Mouse (Mus musculus) cerebellum, adult 2 months (tissue): ENCODE results near the gene Runx3. TPM values are rescaled to one million over a fixed set of nuclear protein-coding genes. Genes with fewer than 3 reads are reported as not detected.

Experiments
- DNase-seq, 2 experiments: peaks; one replicate each; pipeline ENCODE4 v3.0.0; 2021
- H3K27ac ChIP-seq: fragments of 200-500 bp; 2 replicates; pipeline ENCODE4 v1.5.1; 2012; ENCODE audit warnings: low read length, control low read depth, inconsistent platforms; ENCODE audit not compliant: insufficient read depth
- H3K27me3 ChIP-seq: fragments of 200-500 bp; 2 replicates; pipeline ENCODE4 v1.6.1; 2012; ENCODE audit warnings: inconsistent platforms, mild to moderate bottlenecking, low read length, moderate library complexity; ENCODE audit not compliant: control insufficient read depth, insufficient read depth
- H3K4me1 ChIP-seq: fragments of 200-500 bp; 2 replicates; pipeline ENCODE4 v1.6.1; 2011; ENCODE audit warnings: low read length; ENCODE audit not compliant: control insufficient read depth, insufficient read depth
- H3K4me3 ChIP-seq: fragments of 200-500 bp; replicated peaks from 2 replicates; pipeline ENCODE3; 2011; ENCODE audit warnings: mild to moderate bottlenecking, low read depth, low read length, control low read depth; ENCODE audit not compliant: insufficient read depth
- CTCF ChIP-seq: fragments of 200-500 bp; IDR thresholded peaks from 2 replicates; pipeline ENCODE4 v1.5.1; 2011; ENCODE audit warnings: low read depth, mild to moderate bottlenecking, control low read depth, low read length, moderate library complexity, borderline replicate concordance; ENCODE audit not compliant: insufficient read depth
- POLR2A ChIP-seq: fragments of 200-500 bp; IDR thresholded peaks from 2 replicates; pipeline ENCODE4 v1.6.1; 2011; ENCODE audit warnings: low read length, control low read depth, borderline replicate concordance; ENCODE audit not compliant: insufficient read depth
- WGBS: fragments of 180-500 bp; shearing (Covaris S2); methylation state at CpG from one replicate; pipeline ENCODE4 v1.1.7; 2018; 5-methylcytosine and 5-hydroxymethylcytosine counted together
- polyA plus RNA-seq: library from polyadenylated mRNA; depleted of rRNA; stranded (reverse); fragments of >200 nt; gene quantifications from 2 replicates; pipeline ENCODE4 v1.2.3, GENCODE M21; 2012; rRNA removed

Gene Runx3
- polyA plus RNA-seq = 0.05 TPM in 1 of 2 replicates, not detected in the other

DNA sequence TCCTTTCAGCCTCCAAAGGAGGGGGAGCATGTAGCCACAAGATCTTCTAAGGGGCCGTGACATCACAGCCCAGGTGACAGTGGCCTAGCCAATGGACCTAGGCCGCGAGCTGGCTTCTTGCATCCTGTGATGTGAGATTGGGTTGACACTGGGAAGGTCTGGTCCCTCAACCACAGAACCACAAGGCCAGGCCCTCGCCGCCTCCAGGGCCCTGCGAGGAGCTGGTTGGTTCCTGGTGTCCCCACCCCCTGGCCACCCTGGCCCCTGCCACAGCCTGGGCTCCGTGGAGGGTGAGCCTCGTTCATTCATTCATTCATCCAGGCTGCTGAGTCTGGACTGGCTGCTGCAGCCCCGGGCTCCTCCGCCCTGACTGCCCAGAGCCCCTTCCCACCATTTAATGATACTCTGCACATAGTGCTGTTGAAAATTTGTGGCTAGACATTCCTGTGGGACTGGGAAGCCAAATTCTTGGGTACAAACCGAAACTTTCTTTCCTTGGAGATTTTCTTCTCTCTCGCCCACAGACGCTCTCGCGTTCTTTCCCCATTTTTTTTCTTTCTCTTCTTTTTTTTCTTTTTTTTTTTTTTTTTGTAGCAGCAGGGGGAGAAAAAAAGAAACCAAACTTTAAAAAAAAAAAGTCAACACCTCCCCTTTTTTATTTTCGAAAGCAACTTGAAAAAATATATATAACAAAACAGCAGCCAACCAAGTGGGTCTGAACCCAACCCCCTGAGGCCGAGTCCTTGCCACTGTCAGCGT, at the start of gene Runx3:
Gene Runx3 (plus strand): TSS at position 311 of the 759 bp plus-strand sequence.
- H3K4me3 ChIP-seq = no peak within 1 kb of the TSS
- 86% methylated on average over 18 of the region's 18 CpGs for WGBS
- TF ChIP-seq CTCF = no peak
- no peak for TF ChIP-seq POLR2A
- no peak within 1 kb of the TSS for H3K27ac ChIP-seq
- no peaks in the 10 kb centered on the region for H3K4me1 ChIP-seq
- no peak for DNase-seq
- H3K27me3 ChIP-seq = no peaks in the 10 kb centered on the region

DNA sequence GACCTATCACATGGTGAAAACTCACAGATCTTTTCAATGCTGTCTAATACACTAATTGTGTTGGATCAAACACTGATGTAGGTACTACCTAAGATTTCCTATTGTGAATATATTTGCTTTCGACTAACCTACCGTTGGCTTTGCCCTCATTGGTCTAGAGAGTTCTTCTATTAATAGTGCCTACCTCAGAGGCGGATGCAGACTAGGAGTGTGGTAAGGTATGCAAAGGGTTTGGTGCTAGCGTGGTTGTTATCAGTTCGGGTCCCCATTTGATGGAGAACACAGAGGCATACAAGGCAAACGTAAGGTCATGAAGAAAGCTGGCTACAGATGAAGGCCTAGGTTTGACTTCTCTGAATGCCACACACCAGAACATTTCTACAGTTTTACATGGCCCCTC, 47.8 kb upstream of the Runx3 start:
- WGBS = 93% methylated on average over 6 of the region's 6 CpGs
- no peak for DNase-seq
- Histone ChIP-seq H3K4me1 (no peaks in the 10 kb centered on the region), H3K27ac (no peak overlapping the region), H3K4me3 (no peak overlapping the region), H3K27me3 (no peaks in the 10 kb centered on the region)
- TF ChIP-seq POLR2A (no peak), CTCF (no peak)

DNA sequence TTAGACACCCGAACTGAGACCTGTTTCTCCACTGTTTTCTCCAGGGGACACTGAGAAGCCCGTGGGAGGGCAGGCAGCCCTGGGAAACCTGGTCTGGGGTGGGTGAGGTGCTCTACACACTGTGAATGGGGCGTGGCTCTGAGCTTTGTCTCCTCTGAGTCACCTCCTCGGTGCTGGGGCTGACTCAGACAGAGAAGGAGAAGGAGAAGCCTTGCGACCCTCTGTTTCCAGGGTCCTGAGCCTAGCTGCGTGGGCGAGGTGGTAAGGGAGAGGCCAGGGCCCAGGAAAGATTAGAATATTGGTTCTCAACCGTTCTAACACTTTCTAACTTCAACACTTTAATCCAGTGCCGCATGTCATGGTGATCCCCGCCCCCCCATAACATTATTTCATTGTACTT, 46.9 kb upstream of the Runx3 start:
- TF ChIP-seq CTCF (no peak), POLR2A (no peak)
- 77% methylated on average over 10 of the region's 10 CpGs for WGBS
- no peak overlapping the region for H3K27ac ChIP-seq
- no peaks in the 10 kb centered on the region for H3K4me1 ChIP-seq
- no peak overlapping the region for H3K4me3 ChIP-seq
- no peaks in the 10 kb centered on the region for H3K27me3 ChIP-seq
- no peak for DNase-seq

DNA sequence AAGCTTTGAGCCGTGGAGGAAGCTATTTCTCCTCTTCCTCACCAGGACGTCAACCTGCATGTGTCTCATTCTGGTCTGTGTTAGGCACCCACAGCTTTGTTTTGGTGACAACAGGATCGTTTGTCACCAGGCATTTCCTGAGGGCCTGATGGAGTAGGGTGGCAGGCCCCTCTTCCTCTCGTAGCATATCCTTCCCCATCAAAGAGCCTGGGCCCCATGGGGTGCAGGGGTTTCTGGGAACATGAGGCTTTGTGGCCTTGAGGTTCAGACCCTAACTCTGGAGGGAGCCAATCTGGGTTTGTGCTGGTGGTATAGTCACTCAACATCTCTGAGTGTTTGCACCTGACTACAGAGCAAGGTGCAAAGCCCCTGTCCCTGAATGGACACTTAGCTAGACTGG, 45.8 kb upstream of the Runx3 start:
- H3K4me3 ChIP-seq = no peak overlapping the region
- TF ChIP-seq POLR2A (no peak), CTCF (no peak)
- no peak overlapping the region for H3K27ac ChIP-seq
- no peaks in the 10 kb centered on the region for H3K27me3 ChIP-seq
- WGBS = 72% methylated on average over 4 of the region's 4 CpGs
- H3K4me1 ChIP-seq = no peaks in the 10 kb centered on the region
- DNase-seq = no peak

DNA sequence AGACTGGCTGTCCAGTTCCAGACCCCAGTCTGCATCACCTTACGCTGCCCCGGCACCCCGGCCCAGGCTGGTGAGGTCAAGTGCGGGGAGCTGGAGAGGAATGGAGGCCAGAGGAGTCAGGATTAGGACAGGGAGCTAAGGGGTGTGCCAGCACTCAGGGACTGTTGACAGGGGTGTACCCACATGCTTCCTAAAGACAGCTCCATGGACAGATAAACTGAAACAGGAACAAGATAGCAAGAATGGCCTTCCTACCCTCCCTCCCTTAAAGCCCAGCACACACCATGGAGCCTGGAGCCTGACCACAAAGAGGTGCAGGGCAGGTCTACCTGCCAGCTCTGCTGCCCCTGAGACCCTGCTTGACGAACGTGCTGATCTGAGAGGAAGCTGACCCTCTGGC, 45.1 kb upstream of the Runx3 start:
- H3K27ac ChIP-seq = no peak overlapping the region

DNA sequence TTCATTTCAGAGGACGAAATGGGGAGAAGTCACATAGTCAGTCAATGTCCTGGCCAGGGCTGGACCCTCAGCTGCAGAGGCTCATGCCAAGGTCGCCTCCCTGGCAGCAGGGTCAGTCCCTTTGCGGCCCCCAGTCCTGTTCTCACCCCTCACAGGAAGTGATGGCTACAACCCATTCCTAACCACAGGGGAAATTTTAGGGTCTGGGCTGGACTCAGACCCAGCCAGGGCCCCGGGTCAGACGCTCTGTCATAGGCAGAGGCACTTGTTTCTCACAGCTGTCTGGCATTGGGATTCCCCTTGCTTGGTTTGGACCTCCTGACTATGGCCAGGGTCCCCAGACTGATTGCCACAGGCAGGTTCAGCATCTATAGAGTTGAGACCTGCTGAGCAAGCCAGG, 43.8 kb upstream of the Runx3 start:
- no peaks in the 10 kb centered on the region for H3K27me3 ChIP-seq
- WGBS = 88% methylated on average over 5 of the region's 5 CpGs
- TF ChIP-seq CTCF (no peak), POLR2A (no peak)
- no peaks in the 10 kb centered on the region for H3K4me1 ChIP-seq
- DNase-seq = no peak
- no peak overlapping the region for H3K4me3 ChIP-seq
- H3K27ac ChIP-seq = no peak overlapping the region

More for the DNA sequence above, 45.1 kb upstream of the Runx3 start:
- Histone ChIP-seq H3K4me3 (no peak overlapping the region), H3K27me3 (no peaks in the 10 kb centered on the region), H3K4me1 (no peaks in the 10 kb centered on the region)
- 88% methylated on average over 6 of the region's 6 CpGs for WGBS
- no peak for TF ChIP-seq POLR2A
- TF ChIP-seq CTCF = no peak
- DNase-seq = no peak

DNA sequence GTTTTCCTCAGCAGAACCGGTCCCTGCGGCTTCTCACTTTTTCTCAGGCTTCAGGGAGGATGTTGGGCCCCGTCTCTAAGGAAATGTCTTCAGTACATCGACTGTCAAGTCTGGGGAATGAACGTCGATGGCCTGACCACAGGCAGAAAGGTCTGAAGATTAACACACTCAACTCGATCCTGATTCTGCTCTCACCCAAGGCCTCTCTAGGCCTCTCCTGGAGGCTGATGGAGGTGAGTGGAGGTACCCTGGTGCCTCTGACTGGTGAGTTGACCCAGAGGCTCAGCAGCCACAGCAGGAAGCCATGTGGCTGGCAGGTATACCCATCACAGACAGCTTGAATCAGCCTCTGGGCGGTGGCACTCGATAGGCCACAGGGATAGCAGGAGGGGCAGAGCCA, 43.3 kb upstream of the Runx3 start:
- H3K27me3 ChIP-seq = no peaks in the 10 kb centered on the region
- TF ChIP-seq POLR2A (no peak), CTCF (no peak)
- H3K4me3 ChIP-seq = no peak overlapping the region
- no peaks in the 10 kb centered on the region for H3K4me1 ChIP-seq
- no peak overlapping the region for H3K27ac ChIP-seq
- WGBS = 75% methylated on average over 9 of the region's 9 CpGs
- no peak for DNase-seq

DNA sequence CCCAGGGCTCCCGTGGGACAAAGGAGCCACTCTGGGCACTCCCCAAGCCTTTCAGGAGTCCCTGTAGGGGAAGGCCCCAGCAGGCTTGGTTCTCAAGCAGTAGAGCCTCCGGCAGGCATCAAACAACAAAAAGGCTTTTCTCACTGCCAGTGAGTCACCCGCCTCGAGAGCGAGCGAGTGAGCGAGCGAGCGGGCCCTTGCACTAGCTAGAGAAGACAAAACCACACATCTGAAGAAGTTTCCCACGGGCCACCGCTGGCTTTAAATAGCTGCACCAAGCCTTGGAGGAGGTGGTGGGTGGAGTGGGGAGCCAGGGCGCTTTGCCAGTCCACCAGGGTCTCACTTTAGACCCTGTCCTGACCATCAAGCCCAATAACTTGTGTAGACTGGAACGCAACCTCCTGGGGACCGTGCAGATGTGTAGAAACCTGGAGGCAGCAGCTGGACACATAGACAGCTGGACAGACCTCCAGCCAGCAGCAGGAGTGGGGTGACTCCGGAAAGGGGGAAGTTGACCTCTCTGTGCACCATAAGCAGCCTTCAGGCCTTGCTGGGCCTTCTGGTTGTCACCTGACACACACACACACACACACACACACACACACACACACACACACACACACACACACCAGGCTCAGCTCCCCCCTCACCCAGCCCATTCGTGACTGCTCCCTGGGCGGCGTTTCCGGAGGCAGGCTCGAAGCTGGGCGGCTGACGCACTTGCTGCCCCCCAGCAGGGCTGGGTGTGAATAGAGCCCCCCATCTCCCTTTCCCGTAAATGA, 40.4 kb upstream of the Runx3 start:
- WGBS = 68% methylated on average over 23 of the region's 23 CpGs
- no peak overlapping the region for H3K27ac ChIP-seq
- H3K27me3 ChIP-seq = no peaks in the 10 kb centered on the region
- no peak for DNase-seq
- TF ChIP-seq CTCF (no peak), POLR2A (no peak)
- H3K4me3 ChIP-seq = no peak overlapping the region
- H3K4me1 ChIP-seq = no peaks in the 10 kb centered on the region
